Mouse (Mus musculus) heart, embryonic 11.5 days (tissue): ENCODE results near the gene Nt5c3. TPM values are rescaled to one million over a fixed set of nuclear protein-coding genes. Genes with fewer than 3 reads are reported as not detected.

Experiments
- ATAC-seq: fragments of 200-750 bp; cut with Nextera tagmentation; replicated peaks from 2 replicates; pipeline ENCODE4 v1.8.0; 2017; ENCODE audit warnings: moderate library complexity; ENCODE audit not compliant: insufficient number of reproducible peaks, low FRiP score, low TSS enrichment
- H3K27ac ChIP-seq: fragments of 300-500 bp; sonication (generic); 2 replicates; pipeline ENCODE4 v1.5.1; 2014; ENCODE audit warnings: mild to moderate bottlenecking, low read depth, low read length
- H3K27me3 ChIP-seq: fragments of 300-500 bp; sonication (generic); 2 replicates; pipeline ENCODE4 v1.6.1; 2014; ENCODE audit warnings: mild to moderate bottlenecking, low read length, mixed read lengths; ENCODE audit not compliant: control insufficient read depth, insufficient read depth
- H3K36me3 ChIP-seq: fragments of 300-500 bp; sonication (generic); 2 replicates; pipeline ENCODE4 v1.6.1; 2014; ENCODE audit warnings: mild to moderate bottlenecking, low read length, moderate library complexity, mixed read lengths; ENCODE audit not compliant: control insufficient read depth, insufficient read depth
- H3K4me1 ChIP-seq: fragments of 300-500 bp; sonication (generic); 2 replicates; pipeline ENCODE4 v1.6.1; 2014; ENCODE audit warnings: low read length; ENCODE audit not compliant: control insufficient read depth, insufficient read depth
- H3K4me2 ChIP-seq: fragments of 300-500 bp; sonication (generic); 2 replicates; pipeline ENCODE4 v1.6.1; 2014; ENCODE audit warnings: mild to moderate bottlenecking, moderate library complexity
- H3K4me3 ChIP-seq: fragments of 300-500 bp; sonication (generic); 2 replicates; pipeline ENCODE4 v1.5.1; 2014; ENCODE audit warnings: low read depth, low read length
- H3K9ac ChIP-seq: fragments of 300-500 bp; sonication (generic); 2 replicates; pipeline ENCODE4 v1.6.1; 2014; ENCODE audit warnings: mild to moderate bottlenecking, low read depth, low read length, moderate library complexity
- H3K9me3 ChIP-seq: fragments of 300-500 bp; sonication (generic); replicated peaks from 2 replicates; pipeline ENCODE4 v1.6.1; 2016; ENCODE audit warnings: low read length; ENCODE audit not compliant: control insufficient read depth
- WGBS: fragments of 180-500 bp; shearing (Covaris S2); extraction: QIAGEN DNeasy Blood & Tissue Kit; methylation state at CpG from one replicate; pipeline ENCODE4 v1.1.7; 2014; ENCODE audit not compliant: insufficient replicate concordance; 5-methylcytosine and 5-hydroxymethylcytosine counted together
- polyA plus RNA-seq: library from polyadenylated mRNA; unstranded; fragments of >200 nt; fragmentation: Nextera tagmentation; extraction: Ambion mirVana; gene quantifications from 2 replicates; pipeline ENCODE4 v1.2.1, GENCODE M21; 2014

The Nt5c3 gene
- polyA plus RNA-seq: 79.1 and 82.5 TPM in 2 replicates

- WGBS: 3% methylated on average over 64 of the region's 64 CpGs
- peak within 1 kb of the TSS; percentile 67 for H3K4me2 ChIP-seq
- H3K9me3 ChIP-seq: no peaks in the 10 kb centered on the region
- H3K27me3 ChIP-seq: no peaks in the 10 kb centered on the region
- peak; percentile 96 for ATAC-seq
- peak within 1 kb of the TSS; percentile 90 for H3K4me3 ChIP-seq
- H3K36me3 ChIP-seq: no peaks in the 10 kb centered on the region
- H3K27ac ChIP-seq: peak within 1 kb of the TSS; percentile 83
- peak within 1 kb of the TSS; percentile 84 for H3K9ac ChIP-seq
- peaks cover 10% of the 10 kb centered on the region for H3K4me1 ChIP-seq
Measured at GRCm38 (mm10) chr6:56923726-56924707, at the start of gene Nt5c3, which contains the start of gene Vmn1r4. Gene Nt5c3 (minus strand): TSS chr6:56923932. Gene Vmn1r4 (plus strand): TSS chr6:56924015.

DNA sequence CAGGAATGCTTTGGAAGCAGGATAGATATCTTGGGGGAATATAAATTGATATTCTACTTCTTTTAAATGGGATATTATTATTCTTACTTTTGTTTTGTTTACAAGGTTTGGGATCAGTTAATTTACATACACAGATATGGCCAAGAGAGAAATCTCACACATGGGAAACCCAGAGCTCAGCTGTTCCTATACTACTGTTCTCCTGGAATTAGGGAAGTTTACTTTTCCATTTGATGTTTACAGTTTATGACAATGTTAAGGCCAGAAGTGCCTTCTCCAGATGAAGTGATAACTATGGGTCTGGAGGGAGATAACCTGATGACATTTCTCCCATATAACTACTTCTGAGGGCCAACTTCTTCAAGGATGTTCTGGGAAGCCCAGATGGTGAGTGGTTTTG, 46.2 kb upstream of the Nt5c3 start, which contains the start of gene Vmn1r5:
TSS of gene Vmn1r5 (plus strand) at position 301 of the 400 bp plus-strand sequence.
- no peak within 1 kb of the TSS for H3K4me2 ChIP-seq
- no peaks in the 10 kb centered on the region for H3K36me3 ChIP-seq
- H3K4me1 ChIP-seq: no peaks in the 10 kb centered on the region
- no peak within 1 kb of the TSS for H3K27ac ChIP-seq
- no peak within 1 kb of the TSS for H3K9ac ChIP-seq
- H3K4me3 ChIP-seq: no peak within 1 kb of the TSS
- no peaks in the 10 kb centered on the region for H3K9me3 ChIP-seq
- no peak for ATAC-seq
- H3K27me3 ChIP-seq: no peaks in the 10 kb centered on the region

GRCm38 (mm10) chr6:56956436-56956835, 32.7 kb upstream of the Nt5c3 start:
- no peak overlapping the region for H3K4me3 ChIP-seq
- ATAC-seq: no peak
- no peaks in the 10 kb centered on the region for H3K27me3 ChIP-seq
- H3K4me2 ChIP-seq: no peak overlapping the region
- no peak overlapping the region for H3K9ac ChIP-seq
- no peaks in the 10 kb centered on the region for H3K4me1 ChIP-seq
- 75% methylated on average over 5 of the region's 5 CpGs for WGBS
- no peaks in the 10 kb centered on the region for H3K36me3 ChIP-seq
- no peaks in the 10 kb centered on the region for H3K9me3 ChIP-seq
- no peak overlapping the region for H3K27ac ChIP-seq

GRCm38 (mm10) chr6:56934366-56934765, 10.6 kb upstream of the Nt5c3 start:
- no peaks in the 10 kb centered on the region for H3K4me1 ChIP-seq
- no peak for ATAC-seq
- H3K27me3 ChIP-seq: no peaks in the 10 kb centered on the region
- WGBS: 77% methylated on average over 4 of the region's 4 CpGs
- H3K4me3 ChIP-seq: no peak overlapping the region
- H3K4me2 ChIP-seq: no peak overlapping the region
- no peak overlapping the region for H3K27ac ChIP-seq
- no peaks in the 10 kb centered on the region for H3K36me3 ChIP-seq
- H3K9me3 ChIP-seq: no peaks in the 10 kb centered on the region
- no peak overlapping the region for H3K9ac ChIP-seq

DNA sequence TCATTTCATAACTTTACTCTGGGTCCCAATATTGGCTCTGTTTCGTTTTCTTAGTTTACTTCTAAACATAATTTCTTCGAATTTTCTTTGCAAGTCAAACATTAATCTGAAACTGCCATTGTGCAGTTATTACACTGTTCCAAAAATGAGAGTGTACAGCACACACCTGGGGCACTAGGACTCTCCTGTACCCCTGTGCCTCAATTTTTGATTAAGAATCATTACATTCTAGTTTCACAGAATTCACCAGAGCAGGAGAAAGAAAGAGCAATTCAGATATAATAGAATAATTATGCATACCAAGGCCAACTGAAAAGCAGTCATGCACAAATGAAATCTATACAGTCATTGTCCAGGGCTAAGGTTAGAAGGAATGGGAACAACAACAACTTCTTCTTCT, 8.7 kb upstream of the Nt5c3 start:
- Histone ChIP-seq H3K4me1 (no peaks in the 10 kb centered on the region), H3K9me3 (no peaks in the 10 kb centered on the region), H3K4me2 (no peak overlapping the region), H3K27me3 (no peaks in the 10 kb centered on the region), H3K4me3 (no peak overlapping the region), H3K9ac (no peak overlapping the region), H3K36me3 (no peaks in the 10 kb centered on the region), H3K27ac (no peak overlapping the region)
- no peak for ATAC-seq
- 61% methylated on average over 2 of the region's 2 CpGs for WGBS

DNA sequence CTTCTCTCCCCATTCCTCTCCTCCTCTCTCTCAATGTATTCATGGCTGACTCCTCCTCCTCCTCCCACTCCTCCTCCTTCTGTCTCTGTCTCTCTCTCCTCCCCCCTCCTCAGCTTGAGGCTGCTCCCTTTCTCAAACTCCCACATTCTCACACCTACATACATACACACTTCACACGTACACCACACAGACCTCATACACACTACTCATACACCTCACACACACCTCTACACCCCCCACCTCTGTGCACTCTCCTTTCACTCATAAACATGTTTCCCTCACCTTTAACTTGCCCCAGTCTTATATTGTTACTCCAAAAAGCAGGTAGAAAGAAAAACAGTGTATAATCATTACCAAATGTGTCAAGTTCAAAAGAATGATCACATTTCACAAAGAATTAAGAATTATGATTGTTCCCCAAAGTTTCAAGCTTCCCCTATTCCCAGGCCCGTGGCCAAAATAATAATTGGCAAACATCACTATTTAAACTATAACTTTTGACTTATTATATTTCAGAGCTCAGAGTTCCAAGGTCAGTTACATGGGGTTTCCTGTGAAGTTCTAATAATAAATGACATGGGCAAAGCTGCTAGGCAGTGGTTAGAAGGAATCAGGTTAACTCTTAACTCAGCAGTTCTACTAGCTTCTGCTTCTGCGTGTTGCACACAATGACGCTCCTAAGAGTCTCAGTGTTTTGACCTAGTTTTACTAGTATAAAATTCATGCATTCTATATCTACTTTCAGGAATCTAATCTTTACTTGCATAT, 8.1 kb upstream of the Nt5c3 start:
- no peak for ATAC-seq
- no peak overlapping the region for H3K4me2 ChIP-seq
- no peaks in the 10 kb centered on the region for H3K9me3 ChIP-seq
- H3K27me3 ChIP-seq: no peaks in the 10 kb centered on the region
- no peaks in the 10 kb centered on the region for H3K36me3 ChIP-seq
- no peak overlapping the region for H3K27ac ChIP-seq
- no peaks in the 10 kb centered on the region for H3K4me1 ChIP-seq
- WGBS: 65% methylated on average over 4 of the region's 4 CpGs
- H3K9ac ChIP-seq: no peak overlapping the region
- no peak overlapping the region for H3K4me3 ChIP-seq

- no peaks in the 10 kb centered on the region for H3K9me3 ChIP-seq
Measured at GRCm38 (mm10) chr6:56923331-56923725, 404 bp downstream of the Nt5c3 start.

GRCm38 (mm10) chr6:56920222-56921092, 3.3 kb downstream of the Nt5c3 start:
- Histone ChIP-seq H3K4me2 (peak overlapping the region; percentile 67), H3K27me3 (no peaks in the 10 kb centered on the region), H3K36me3 (no peaks in the 10 kb centered on the region), H3K27ac (peak overlapping the region; percentile 80), H3K9ac (no peak overlapping the region; the same call in 1 of the 2 replicates), H3K4me3 (peak overlapping the region; percentile 24), H3K9me3 (no peaks in the 10 kb centered on the region), H3K4me1 (peaks cover 33% of the 10 kb centered on the region)
- ATAC-seq: 0 out of 2 replicates have a peak, but pooled peaks have one; percentile 50
- 21% methylated on average over 12 of the region's 12 CpGs for whole genome bisulfite sequencing

More at GRCm38 (mm10) chr6:56923331-56923725, 404 bp downstream of the Nt5c3 start:
- H3K4me1 ChIP-seq: peaks cover 16% of the 10 kb centered on the region
- peak overlapping the region; percentile 90 for H3K4me3 ChIP-seq
- 0% methylated on average over 25 of the region's 25 CpGs for WGBS
- ATAC-seq: peak; percentile 10; the same call in 1 of the 2 replicates
- peak overlapping the region; percentile 67 for H3K4me2 ChIP-seq
- peak overlapping the region; percentile 84 for H3K9ac ChIP-seq
- H3K27me3 ChIP-seq: no peaks in the 10 kb centered on the region
- H3K36me3 ChIP-seq: no peaks in the 10 kb centered on the region
- peak overlapping the region; percentile 83 for H3K27ac ChIP-seq
